Mouse (Mus musculus): ENCODE data around the gene Tprgl. TPM values are rescaled to one million over a fixed set of nuclear protein-coding genes. Genes with fewer than 3 reads are reported as not detected.
A peak's percentile ranks its signal among the peaks of the same experiment; 100 is the strongest.

The Tprgl gene
- polyA plus RNA-seq, 1 experiment from 2014 or later: 148 TPM

- Histone ChIP-seq H3K4me1 (ENCODE audit: control insufficient read depth, insufficient read depth, low read length) (no peaks in the 10 kb centered on the region), H3K4me3 (ENCODE audit: low read depth, low read length) (no peak overlapping the region), H3K4me2 (ENCODE audit: low read depth, low read length) (no peak overlapping the region), H3K27me3 (replicated peaks; ENCODE audit: control insufficient read depth, insufficient read depth, low read length) (no peaks in the 10 kb centered on the region), H3K27ac (replicated peaks; ENCODE audit: low read depth, low read length) (no peak overlapping the region), H3K9ac (ENCODE audit: low read depth, low read length) (no peak overlapping the region), H3K9me3 (ENCODE audit: control insufficient read depth, low read length) (no peaks in the 10 kb centered on the region), H3K36me3 (ENCODE audit: control insufficient read depth, insufficient read depth, low read length) (peaks cover 65% of the 10 kb centered on the region)
- ATAC-seq (ENCODE audit: low read depth) (no peak), DNase-seq (ENCODE audit: low spot score) (no peak)
- WGBS: 79% methylated on average over 7 of the region's 7 CpGs
Observed at GRCm38 (mm10) chr4:154156050-154156449, 4.4 kb downstream of the Tprgl start.

- no peaks in the 10 kb centered on the region for H3K27me3 ChIP-seq (replicated peaks; ENCODE audit: control insufficient read depth, insufficient read depth, low read length)
- no peak overlapping the region for H3K4me3 ChIP-seq (ENCODE audit: low read depth, low read length)
- ATAC-seq (ENCODE audit: low read depth) (no peak), DNase-seq (ENCODE audit: low spot score) (no peak)
- H3K4me2 ChIP-seq (ENCODE audit: low read depth, low read length): no peak overlapping the region
- H3K36me3 ChIP-seq (ENCODE audit: control insufficient read depth, insufficient read depth, low read length): peaks cover 74% of the 10 kb centered on the region
- no peak overlapping the region for H3K9ac ChIP-seq (ENCODE audit: low read depth, low read length)
- no peaks in the 10 kb centered on the region for H3K9me3 ChIP-seq (ENCODE audit: control insufficient read depth, low read length)
- no peaks in the 10 kb centered on the region for H3K4me1 ChIP-seq (ENCODE audit: control insufficient read depth, insufficient read depth, low read length)
- 72% methylated on average over 11 of the region's 11 CpGs for WGBS
- no peak overlapping the region for H3K27ac ChIP-seq (replicated peaks; ENCODE audit: low read depth, low read length)
Observed at GRCm38 (mm10) chr4:154154104-154154503, 6.4 kb downstream of the Tprgl start.

GRCm38 (mm10) chr4:154146342-154146741 lies 14.1 kb downstream of the Tprgl start:
- Histone ChIP-seq H3K4me1 (ENCODE audit: control insufficient read depth, insufficient read depth, low read length) (peaks cover 6% of the 10 kb centered on the region), H3K27ac (replicated peaks; ENCODE audit: low read depth, low read length) (no peak overlapping the region), H3K4me2 (ENCODE audit: low read depth, low read length) (no peak overlapping the region), H3K36me3 (ENCODE audit: control insufficient read depth, insufficient read depth, low read length) (peaks cover 37% of the 10 kb centered on the region), H3K27me3 (replicated peaks; ENCODE audit: control insufficient read depth, insufficient read depth, low read length) (peaks cover 7% of the 10 kb centered on the region), H3K4me3 (ENCODE audit: low read depth, low read length) (no peak overlapping the region), H3K9ac (ENCODE audit: low read depth, low read length) (no peak overlapping the region), H3K9me3 (ENCODE audit: control insufficient read depth, low read length) (no peaks in the 10 kb centered on the region)
- DNase-seq (ENCODE audit: low spot score): no peak
- 80% methylated on average over 10 of the region's 10 CpGs for WGBS
- no peak for ATAC-seq (ENCODE audit: low read depth)

GRCm38 (mm10) chr4:154144712-154145111 lies 15.8 kb downstream of the Tprgl start:
- H3K4me2 ChIP-seq (ENCODE audit: low read depth, low read length): no peak overlapping the region
- peaks cover 28% of the 10 kb centered on the region; the same call in 1 of the 2 replicates for H3K36me3 ChIP-seq (ENCODE audit: control insufficient read depth, insufficient read depth, low read length)
- H3K27ac ChIP-seq (replicated peaks; ENCODE audit: low read depth, low read length): no peak overlapping the region
- H3K4me3 ChIP-seq (ENCODE audit: low read depth, low read length): no peak overlapping the region
- H3K9ac ChIP-seq (ENCODE audit: low read depth, low read length): no peak overlapping the region
- ATAC-seq (ENCODE audit: low read depth) (no peak), DNase-seq (ENCODE audit: low spot score) (no peak)
- WGBS: 80% methylated on average over 3 of the region's 3 CpGs
- H3K4me1 ChIP-seq (ENCODE audit: control insufficient read depth, insufficient read depth, low read length): peaks cover 11% of the 10 kb centered on the region
- H3K27me3 ChIP-seq (replicated peaks; ENCODE audit: control insufficient read depth, insufficient read depth, low read length): peaks cover 23% of the 10 kb centered on the region
- H3K9me3 ChIP-seq (ENCODE audit: control insufficient read depth, low read length): no peaks in the 10 kb centered on the region

- ATAC-seq (ENCODE audit: low read depth) (peak; percentile 96), DNase-seq (ENCODE audit: low spot score) (peak; percentile 97)
- Histone ChIP-seq H3K9ac (ENCODE audit: low read depth, low read length) (peak within 1 kb of the TSS; percentile 75), H3K27me3 (replicated peaks; ENCODE audit: control insufficient read depth, insufficient read depth, low read length) (peaks cover 46% of the 10 kb centered on the region), H3K36me3 (ENCODE audit: control insufficient read depth, insufficient read depth, low read length) (peaks cover 14% of the 10 kb centered on the region; the same call in 1 of the 2 replicates), H3K4me3 (ENCODE audit: low read depth, low read length) (peak within 1 kb of the TSS; percentile 72), H3K9me3 (ENCODE audit: control insufficient read depth, low read length) (no peaks in the 10 kb centered on the region), H3K4me2 (ENCODE audit: low read depth, low read length) (peak within 1 kb of the TSS; percentile 82), H3K27ac (replicated peaks; ENCODE audit: low read depth, low read length) (peak within 1 kb of the TSS; percentile 82), H3K4me1 (ENCODE audit: control insufficient read depth, insufficient read depth, low read length) (peaks cover 11% of the 10 kb centered on the region)
- WGBS: 3% methylated on average over 44 of the region's 49 CpGs
Observed at GRCm38 (mm10) chr4:154142211-154143040, 18.0 kb downstream of the Tprgl start, which contains the start of gene Wrap73. Wrap73 (plus strand) TSS chr4:154142372.

- peaks cover 55% of the 10 kb centered on the region for H3K27me3 ChIP-seq (replicated peaks; ENCODE audit: control insufficient read depth, insufficient read depth, low read length)
- H3K4me2 ChIP-seq (ENCODE audit: low read depth, low read length): peak overlapping the region; percentile 92; the same call in 1 of the 2 replicates
- H3K27ac ChIP-seq (replicated peaks; ENCODE audit: low read depth, low read length): no peak overlapping the region
- WGBS: 1% methylated on average over 42 of the region's 42 CpGs
- no peak overlapping the region for H3K9ac ChIP-seq (ENCODE audit: low read depth, low read length)
- no peaks in the 10 kb centered on the region for H3K9me3 ChIP-seq (ENCODE audit: control insufficient read depth, low read length)
- ATAC-seq (ENCODE audit: low read depth): no peak
- H3K4me3 ChIP-seq (ENCODE audit: low read depth, low read length): peak overlapping the region; percentile 72
- H3K36me3 ChIP-seq (ENCODE audit: control insufficient read depth, insufficient read depth, low read length): 0 out of 2 replicates have a peak, but pooled peaks cover 6% of the 10 kb centered on the region
- H3K4me1 ChIP-seq (ENCODE audit: control insufficient read depth, insufficient read depth, low read length): peaks cover 11% of the 10 kb centered on the region
- no peak for DNase-seq (ENCODE audit: low spot score)
Observed at GRCm38 (mm10) chr4:154141009-154141867, 19.2 kb downstream of the Tprgl start.

- Histone ChIP-seq H3K27ac (replicated peaks; ENCODE audit: low read depth, low read length) (no peak overlapping the region), H3K4me2 (ENCODE audit: low read depth, low read length) (peak overlapping the region; percentile 92), H3K9me3 (ENCODE audit: control insufficient read depth, low read length) (no peaks in the 10 kb centered on the region), H3K9ac (ENCODE audit: low read depth, low read length) (peak overlapping the region; percentile 60), H3K4me3 (ENCODE audit: low read depth, low read length) (peak overlapping the region; percentile 72), H3K36me3 (ENCODE audit: control insufficient read depth, insufficient read depth, low read length) (0 out of 2 replicates have a peak, but pooled peaks cover 3% of the 10 kb centered on the region), H3K4me1 (ENCODE audit: control insufficient read depth, insufficient read depth, low read length) (peaks cover 11% of the 10 kb centered on the region), H3K27me3 (replicated peaks; ENCODE audit: control insufficient read depth, insufficient read depth, low read length) (peaks cover 58% of the 10 kb centered on the region)
- 2% methylated on average over 34 of the region's 46 CpGs for WGBS
- DNase-seq (ENCODE audit: low spot score) (no peak), ATAC-seq (ENCODE audit: low read depth) (no peak)
Observed at GRCm38 (mm10) chr4:154140213-154141008, 20.1 kb downstream of the Tprgl start.

- Histone ChIP-seq H3K4me3 (ENCODE audit: low read depth, low read length) (peak within 1 kb of the TSS; percentile 72), H3K4me1 (ENCODE audit: control insufficient read depth, insufficient read depth, low read length) (peaks cover 11% of the 10 kb centered on the region), H3K4me2 (ENCODE audit: low read depth, low read length) (peak within 1 kb of the TSS; percentile 92), H3K9ac (ENCODE audit: low read depth, low read length) (peak within 1 kb of the TSS; percentile 60), H3K27me3 (replicated peaks; ENCODE audit: control insufficient read depth, insufficient read depth, low read length) (peaks cover 58% of the 10 kb centered on the region), H3K9me3 (ENCODE audit: control insufficient read depth, low read length) (no peaks in the 10 kb centered on the region), H3K36me3 (ENCODE audit: control insufficient read depth, insufficient read depth, low read length) (no peaks in the 10 kb centered on the region), H3K27ac (replicated peaks; ENCODE audit: low read depth, low read length) (no peak within 1 kb of the TSS)
- ATAC-seq (ENCODE audit: low read depth) (no peak), DNase-seq (ENCODE audit: low spot score) (no peak)
- no CpG with 5 or more reads among the region's 4 CpGs for WGBS
Observed at GRCm38 (mm10) chr4:154140182-154140212, 20.5 kb downstream of the Tprgl start, which contains the start of gene Trp73. Trp73 (minus strand) TSS chr4:154140208.
